Mouse (Mus musculus): ENCODE measurements around the gene Gm10974.

DNA sequence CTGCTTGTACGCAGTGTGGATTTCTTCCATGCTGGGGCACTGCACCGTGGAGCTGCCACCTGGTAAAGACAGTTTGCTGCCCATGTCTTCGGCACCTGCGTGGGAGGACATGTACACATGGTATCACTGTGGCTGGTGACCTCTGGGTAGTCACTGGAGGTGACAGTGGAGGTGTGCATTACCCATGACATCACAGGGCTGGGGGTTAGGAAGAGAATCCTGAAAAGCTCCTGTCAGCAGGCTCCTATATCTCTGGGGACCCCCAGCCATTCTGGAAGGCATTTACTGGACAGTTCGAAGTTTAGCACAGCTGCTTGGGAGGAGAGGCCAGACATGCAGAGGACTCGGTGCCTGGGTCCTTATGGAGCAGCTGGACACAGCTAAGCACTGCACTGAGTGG lies 22.9 kb upstream of the Gm10974 start:
- no peak for TF ChIP-seq EP300 (IDR thresholded peaks at IDR 0.05; ENCODE audit: low read depth)
- no peak for TF ChIP-seq CTCF (IDR thresholded peaks at IDR 0.05; ENCODE audit: low read depth)
